Mouse (Mus musculus): Measurements from ENCODE around the gene Aamp.
"Not testable (repeated sequence)": the region's sequence is repeated elsewhere in the genome, so short reads cannot be mapped to it uniquely, and the experiment has no call there.

The Aamp gene

GRCm38 (mm10) chr1:74284543-74285160, at the start of gene Aamp, which contains the start of gene Pnkd:
Aamp (minus strand) TSS chr1:74284738.
Pnkd (plus strand) TSS chr1:74284930.
- peak; percentile 100 for DNase-seq

GRCm38 (mm10) chr1:74332930-74333329, 48.4 kb upstream of the Aamp start:
- DNase-seq, result peak; percentile 68

GRCm38 (mm10) chr1:74332241-74332763, 47.8 kb upstream of the Aamp start:
- peak; percentile 95 for DNase-seq

GRCm38 (mm10) chr1:74331046-74331681, 46.6 kb upstream of the Aamp start:
- DNase-seq, result peak; percentile 39

- no peak for DNase-seq
These were observed 45.4 kb upstream of the Aamp start for GRCm38 (mm10) chr1:74329899-74330431.

GRCm38 (mm10) chr1:74326916-74327315, 42.4 kb upstream of the Aamp start:
- DNase-seq, result not testable (repeated sequence)

GRCm38 (mm10) chr1:74321396-74321795, 36.9 kb upstream of the Aamp start:
- DNase-seq, result no peak

- no peak for DNase-seq
These were observed 34.2 kb upstream of the Aamp start for GRCm38 (mm10) chr1:74318711-74319110.

GRCm38 (mm10) chr1:74316114-74316827, 31.7 kb upstream of the Aamp start:
- DNase-seq, result no peak

- DNase-seq, result no peak
These were observed 30.3 kb upstream of the Aamp start for GRCm38 (mm10) chr1:74314796-74315195.

- DNase-seq, result peak; percentile 69
These were observed 28.6 kb upstream of the Aamp start for GRCm38 (mm10) chr1:74313049-74313692.

- DNase-seq, result no peak
These were observed 25.2 kb upstream of the Aamp start for GRCm38 (mm10) chr1:74309767-74310166.

- DNase-seq, result no peak
These were observed 23.7 kb upstream of the Aamp start for GRCm38 (mm10) chr1:74308001-74308964.

GRCm38 (mm10) chr1:74307146-74307545, 22.6 kb upstream of the Aamp start:
- DNase-seq, result no peak

GRCm38 (mm10) chr1:74305522-74305921, 21.0 kb upstream of the Aamp start, which contains the start of gene Tmbim1:
Tmbim1 (minus strand) TSS chr1:74305622.
- no peak for DNase-seq

- DNase-seq, result peak; percentile 20
These were observed 20.4 kb upstream of the Aamp start for GRCm38 (mm10) chr1:74304946-74305345.

GRCm38 (mm10) chr1:74304339-74304790, 19.8 kb upstream of the Aamp start:
- no peak for DNase-seq

- DNase-seq, result peak; percentile 69
These were observed 19.2 kb upstream of the Aamp start for GRCm38 (mm10) chr1:74303509-74304338.

- DNase-seq, result peak; percentile 50
These were observed 18.3 kb upstream of the Aamp start for GRCm38 (mm10) chr1:74302835-74303234.

GRCm38 (mm10) chr1:74302229-74302628, 17.7 kb upstream of the Aamp start:
- DNase-seq, result no peak

Data from cerebellum, adult 9-11 months (tissue).